Mouse (Mus musculus): ENCODE results near the gene Sgta. TPM values are rescaled to one million over a fixed set of nuclear protein-coding genes. Genes with fewer than 3 reads are reported as not detected.

Sgta gene
- polyA plus RNA-seq, 1 experiment from 2014 or later: 344 TPM

DNA sequence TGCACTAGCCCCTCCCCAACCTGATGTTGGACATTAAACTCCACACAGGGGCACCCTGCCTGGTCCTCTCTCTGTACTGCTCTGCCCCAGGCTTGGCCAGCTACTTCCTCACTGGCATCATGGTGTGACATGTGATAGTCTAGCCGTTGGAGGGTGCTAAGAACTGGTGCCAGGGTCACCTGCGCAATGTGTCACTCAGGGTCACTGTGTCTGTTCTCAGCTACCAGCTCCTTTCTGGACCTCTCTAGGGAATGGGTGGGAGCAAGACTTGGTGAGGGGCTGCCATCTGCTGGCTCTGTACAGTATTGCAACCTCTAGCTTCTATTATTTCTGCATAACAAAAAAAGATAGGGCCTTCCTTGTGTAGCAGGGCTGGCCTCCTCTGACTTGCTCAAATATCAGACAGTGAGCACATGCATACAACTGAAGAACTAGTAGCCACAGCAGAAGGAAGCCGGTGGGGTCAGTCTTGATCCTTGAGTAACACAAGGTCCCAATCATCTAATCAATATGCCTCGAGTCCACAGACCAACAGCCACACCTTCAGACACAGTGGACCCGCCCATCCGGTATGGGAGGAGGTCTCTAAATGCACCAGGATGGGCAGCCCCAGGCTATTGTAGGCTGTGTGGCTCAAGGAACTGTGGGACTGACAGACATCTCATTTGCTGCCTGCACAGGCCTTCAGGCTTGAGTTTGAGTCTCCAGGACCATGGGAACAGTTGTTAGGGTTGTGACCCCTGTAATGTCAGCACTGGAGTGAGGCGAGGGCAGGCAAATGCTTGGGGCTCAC is 22.4 kb upstream of the Sgta start:
- H3K36me3 ChIP-seq (ENCODE audit: control insufficient read depth, insufficient read depth): peaks cover 23% of the 10 kb centered on the region
- WGBS: 76% methylated on average over 7 of the region's 7 CpGs
- no peak overlapping the region for H3K4me3 ChIP-seq (replicated peaks; ENCODE audit: low read length)
- H3K27ac ChIP-seq (ENCODE audit: low read length): no peak overlapping the region
- no peaks in the 10 kb centered on the region for H3K4me1 ChIP-seq (replicated peaks; ENCODE audit: control insufficient read depth, insufficient read depth, low read length)
- no peaks in the 10 kb centered on the region for H3K9me3 ChIP-seq (ENCODE audit: control insufficient read depth, low read length)
- H3K9ac ChIP-seq (replicated peaks; ENCODE audit: low read depth, low read length): no peak overlapping the region
- H3K4me2 ChIP-seq (ENCODE audit: low read length): no peak overlapping the region
- H3K27me3 ChIP-seq (replicated peaks; ENCODE audit: control insufficient read depth, insufficient read depth, low read length): no peaks in the 10 kb centered on the region
- ATAC-seq: peak; percentile 66

- no peak for ATAC-seq
- Histone ChIP-seq H3K9me3 (ENCODE audit: control insufficient read depth, low read length) (no peaks in the 10 kb centered on the region), H3K36me3 (ENCODE audit: control insufficient read depth, insufficient read depth) (peaks cover 23% of the 10 kb centered on the region), H3K4me3 (replicated peaks; ENCODE audit: low read length) (no peak overlapping the region), H3K4me1 (replicated peaks; ENCODE audit: control insufficient read depth, insufficient read depth, low read length) (no peaks in the 10 kb centered on the region), H3K4me2 (ENCODE audit: low read length) (no peak overlapping the region), H3K9ac (replicated peaks; ENCODE audit: low read depth, low read length) (no peak overlapping the region), H3K27me3 (replicated peaks; ENCODE audit: control insufficient read depth, insufficient read depth, low read length) (no peaks in the 10 kb centered on the region), H3K27ac (ENCODE audit: low read length) (no peak overlapping the region)
- WGBS: 93% methylated on average over 31 of the region's 31 CpGs
These were observed 20.2 kb upstream of the Sgta start for GRCm38 (mm10) chr10:81080008-81080655.

- H3K4me3 ChIP-seq (replicated peaks; ENCODE audit: low read length): no peak overlapping the region
- no peak overlapping the region for H3K27ac ChIP-seq (ENCODE audit: low read length)
- ATAC-seq: no peak
- H3K4me2 ChIP-seq (ENCODE audit: low read length): no peak overlapping the region
- 90% methylated on average over 11 of the region's 11 CpGs for WGBS
- H3K9me3 ChIP-seq (ENCODE audit: control insufficient read depth, low read length): no peaks in the 10 kb centered on the region
- no peak overlapping the region for H3K9ac ChIP-seq (replicated peaks; ENCODE audit: low read depth, low read length)
- peaks cover 40% of the 10 kb centered on the region for H3K36me3 ChIP-seq (ENCODE audit: control insufficient read depth, insufficient read depth)
- H3K4me1 ChIP-seq (replicated peaks; ENCODE audit: control insufficient read depth, insufficient read depth, low read length): no peaks in the 10 kb centered on the region
- no peaks in the 10 kb centered on the region for H3K27me3 ChIP-seq (replicated peaks; ENCODE audit: control insufficient read depth, insufficient read depth, low read length)
These were observed 17.9 kb upstream of the Sgta start for GRCm38 (mm10) chr10:81077916-81078315.

DNA sequence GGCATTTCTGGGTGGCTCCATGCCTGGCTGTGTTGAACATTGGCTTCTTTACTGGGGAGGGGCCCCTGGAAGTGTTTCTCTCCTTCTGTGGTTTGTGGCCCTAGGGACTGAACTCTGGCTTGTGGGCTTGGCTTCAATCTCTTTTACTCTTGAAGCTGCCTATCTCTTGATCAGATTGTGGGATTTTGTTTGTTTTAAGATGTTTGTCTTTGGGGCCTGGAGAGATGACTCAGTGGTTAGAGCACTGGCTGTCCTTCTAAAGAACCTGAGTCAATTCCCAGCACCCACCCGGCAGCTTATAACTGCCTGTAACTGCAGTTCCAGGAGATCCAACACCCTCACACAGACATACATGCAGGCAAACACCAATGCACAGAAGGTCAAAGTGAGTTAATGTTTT is 16.4 kb upstream of the Sgta start:
- Histone ChIP-seq H3K27me3 (replicated peaks; ENCODE audit: control insufficient read depth, insufficient read depth, low read length) (no peaks in the 10 kb centered on the region), H3K4me3 (replicated peaks; ENCODE audit: low read length) (no peak overlapping the region), H3K4me2 (ENCODE audit: low read length) (no peak overlapping the region), H3K36me3 (ENCODE audit: control insufficient read depth, insufficient read depth) (peaks cover 35% of the 10 kb centered on the region), H3K4me1 (replicated peaks; ENCODE audit: control insufficient read depth, insufficient read depth, low read length) (peaks cover 4% of the 10 kb centered on the region), H3K9ac (replicated peaks; ENCODE audit: low read depth, low read length) (no peak overlapping the region), H3K9me3 (ENCODE audit: control insufficient read depth, low read length) (no peaks in the 10 kb centered on the region), H3K27ac (ENCODE audit: low read length) (no peak overlapping the region)
- no peak for ATAC-seq
- 96% methylated on average over 1 of the region's 1 CpGs for WGBS

- Histone ChIP-seq H3K4me3 (replicated peaks; ENCODE audit: low read length) (no peak overlapping the region), H3K27ac (ENCODE audit: low read length) (no peak overlapping the region), H3K9ac (replicated peaks; ENCODE audit: low read depth, low read length) (no peak overlapping the region), H3K4me1 (replicated peaks; ENCODE audit: control insufficient read depth, insufficient read depth, low read length) (peaks cover 10% of the 10 kb centered on the region), H3K4me2 (ENCODE audit: low read length) (no peak overlapping the region), H3K36me3 (ENCODE audit: control insufficient read depth, insufficient read depth) (peaks cover 28% of the 10 kb centered on the region), H3K27me3 (replicated peaks; ENCODE audit: control insufficient read depth, insufficient read depth, low read length) (no peaks in the 10 kb centered on the region), H3K9me3 (ENCODE audit: control insufficient read depth, low read length) (no peaks in the 10 kb centered on the region)
- 87% methylated on average over 8 of the region's 8 CpGs for WGBS
- no peak for ATAC-seq
These were observed 15.8 kb upstream of the Sgta start for GRCm38 (mm10) chr10:81075734-81076133.

DNA sequence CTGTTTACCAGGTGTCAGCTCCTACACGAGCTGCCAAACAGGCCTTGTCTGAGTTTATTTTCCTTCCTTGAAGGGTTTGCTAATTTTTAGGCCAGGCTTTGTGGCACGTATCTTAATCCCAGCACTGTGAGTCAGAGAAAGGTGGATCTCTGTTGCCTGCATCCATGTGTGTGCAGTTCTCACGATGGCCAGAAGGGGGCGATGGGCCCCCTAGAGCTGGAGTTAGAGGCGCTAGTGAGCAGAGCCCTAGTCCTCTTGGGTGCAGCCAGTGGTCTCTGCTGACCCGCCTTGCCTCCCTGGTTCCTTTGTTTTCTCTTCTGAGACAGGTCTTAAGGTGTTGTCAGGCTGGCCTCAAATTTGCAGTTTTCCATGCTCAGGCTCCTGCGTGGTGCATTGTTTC is 13.5 kb upstream of the Sgta start:
- Histone ChIP-seq H3K9ac (replicated peaks; ENCODE audit: low read depth, low read length) (no peak overlapping the region), H3K4me1 (replicated peaks; ENCODE audit: control insufficient read depth, insufficient read depth, low read length) (peaks cover 23% of the 10 kb centered on the region), H3K36me3 (ENCODE audit: control insufficient read depth, insufficient read depth) (peaks cover 20% of the 10 kb centered on the region), H3K9me3 (ENCODE audit: control insufficient read depth, low read length) (no peaks in the 10 kb centered on the region), H3K4me2 (ENCODE audit: low read length) (no peak overlapping the region), H3K27me3 (replicated peaks; ENCODE audit: control insufficient read depth, insufficient read depth, low read length) (no peaks in the 10 kb centered on the region), H3K27ac (ENCODE audit: low read length) (no peak overlapping the region), H3K4me3 (replicated peaks; ENCODE audit: low read length) (no peak overlapping the region)
- WGBS: 67% methylated on average over 7 of the region's 7 CpGs
- no peak for ATAC-seq

DNA sequence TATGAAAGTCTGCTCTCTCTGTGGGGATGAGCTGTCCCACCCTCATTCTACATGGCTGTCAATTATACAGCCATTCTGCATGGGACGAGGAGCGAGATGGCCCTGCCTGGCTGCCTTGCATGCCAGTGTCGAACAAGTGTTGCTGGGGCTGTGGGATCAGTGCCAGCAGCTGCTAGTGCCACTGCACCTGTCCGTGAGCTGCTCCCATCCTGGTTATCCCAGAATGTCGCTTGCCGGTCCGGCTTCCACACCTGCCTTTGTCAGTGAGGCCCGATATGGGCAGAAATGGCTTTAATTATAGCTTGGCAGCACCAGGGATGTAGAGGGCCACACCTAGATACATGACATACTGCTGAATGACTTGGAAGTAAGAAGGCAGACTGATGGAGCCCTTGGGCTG is 12.3 kb upstream of the Sgta start:
- Histone ChIP-seq H3K9me3 (ENCODE audit: control insufficient read depth, low read length) (no peaks in the 10 kb centered on the region), H3K4me3 (replicated peaks; ENCODE audit: low read length) (no peak overlapping the region), H3K9ac (replicated peaks; ENCODE audit: low read depth, low read length) (no peak overlapping the region), H3K27me3 (replicated peaks; ENCODE audit: control insufficient read depth, insufficient read depth, low read length) (no peaks in the 10 kb centered on the region), H3K4me1 (replicated peaks; ENCODE audit: control insufficient read depth, insufficient read depth, low read length) (peaks cover 23% of the 10 kb centered on the region), H3K27ac (ENCODE audit: low read length) (no peak overlapping the region), H3K36me3 (ENCODE audit: control insufficient read depth, insufficient read depth) (peaks cover 18% of the 10 kb centered on the region), H3K4me2 (ENCODE audit: low read length) (no peak overlapping the region)
- no peak for ATAC-seq
- WGBS: 93% methylated on average over 8 of the region's 8 CpGs

DNA sequence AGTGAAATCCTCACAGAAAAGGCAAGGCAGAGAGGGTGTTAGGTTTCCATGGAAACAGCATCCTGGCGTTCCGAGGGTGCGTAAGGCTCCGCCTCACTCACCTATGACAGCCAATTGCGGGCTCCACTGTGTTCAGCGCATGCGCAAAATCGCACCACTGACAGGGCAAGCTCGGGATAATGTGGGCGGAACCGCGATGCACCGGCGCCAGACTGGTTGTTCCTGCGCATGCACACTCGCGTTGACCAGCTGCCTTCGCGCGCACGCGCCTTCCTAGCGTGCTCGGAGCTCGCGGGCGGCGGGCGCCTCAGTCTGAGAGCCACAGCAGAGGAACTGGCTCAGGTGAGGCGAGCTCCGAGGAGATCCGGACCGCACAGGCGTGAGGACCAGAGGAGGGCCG is 9.9 kb upstream of the Sgta start, which contains the start of gene Thop1:
Thop1 (plus strand) TSS at position 200 of the 400 bp plus-strand sequence.
- Histone ChIP-seq H3K27ac (ENCODE audit: low read length) (peak within 1 kb of the TSS; percentile 61), H3K36me3 (ENCODE audit: control insufficient read depth, insufficient read depth) (peaks cover 16% of the 10 kb centered on the region), H3K4me3 (replicated peaks; ENCODE audit: low read length) (peak within 1 kb of the TSS; percentile 80), H3K9me3 (ENCODE audit: control insufficient read depth, low read length) (no peaks in the 10 kb centered on the region), H3K4me1 (replicated peaks; ENCODE audit: control insufficient read depth, insufficient read depth, low read length) (peaks cover 23% of the 10 kb centered on the region), H3K4me2 (ENCODE audit: low read length) (peak within 1 kb of the TSS; percentile 82), H3K9ac (replicated peaks; ENCODE audit: low read depth, low read length) (peak within 1 kb of the TSS; percentile 83), H3K27me3 (replicated peaks; ENCODE audit: control insufficient read depth, insufficient read depth, low read length) (no peaks in the 10 kb centered on the region)
- peak; percentile 97 for ATAC-seq
- WGBS: under 1% methylated on average over 35 of the region's 35 CpGs

- no peak overlapping the region for H3K4me3 ChIP-seq (replicated peaks; ENCODE audit: low read length)
- H3K9ac ChIP-seq (replicated peaks; ENCODE audit: low read depth, low read length): no peak overlapping the region
- no peaks in the 10 kb centered on the region for H3K9me3 ChIP-seq (ENCODE audit: control insufficient read depth, low read length)
- H3K36me3 ChIP-seq (ENCODE audit: control insufficient read depth, insufficient read depth): peaks cover 6% of the 10 kb centered on the region; the same call in 1 of the 2 replicates
- H3K4me1 ChIP-seq (replicated peaks; ENCODE audit: control insufficient read depth, insufficient read depth, low read length): peaks cover 23% of the 10 kb centered on the region
- no peak for ATAC-seq
- no peaks in the 10 kb centered on the region for H3K27me3 ChIP-seq (replicated peaks; ENCODE audit: control insufficient read depth, insufficient read depth, low read length)
- H3K4me2 ChIP-seq (ENCODE audit: low read length): no peak overlapping the region
- 81% methylated on average over 5 of the region's 5 CpGs for WGBS
- H3K27ac ChIP-seq (ENCODE audit: low read length): no peak overlapping the region
These were observed 8.7 kb upstream of the Sgta start for GRCm38 (mm10) chr10:81068706-81069105.
